Mouse (Mus musculus): Measurements from ENCODE around the gene Kank4. TPM values are rescaled to one million over a fixed set of nuclear protein-coding genes. Genes with fewer than 3 reads are reported as not detected.
A peak's percentile ranks its signal among the peaks of the same experiment; 100 is the strongest.

Kank4 gene
- polyA plus RNA-seq, 1 experiment from 2014 or later = 2.9 TPM

DNA sequence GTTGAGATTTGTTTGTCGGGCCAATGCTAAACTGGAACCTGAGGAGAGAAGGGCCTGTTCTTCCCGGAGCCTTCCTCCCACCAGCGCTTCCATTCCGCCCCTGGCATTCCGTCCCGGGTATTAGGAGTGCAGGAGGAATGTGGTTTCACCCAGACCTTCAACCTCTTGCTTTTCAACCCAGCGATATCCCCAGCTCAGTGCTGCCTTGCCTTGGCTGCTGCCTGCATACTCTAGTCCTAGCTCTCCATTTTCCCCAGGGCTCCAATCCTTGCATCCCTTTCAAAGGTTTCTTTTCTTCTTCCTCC lies 73.5 kb downstream of the Kank4 start:
- DNase-seq (ENCODE audit: low spot score) (peak; percentile 59), ATAC-seq (replicated peaks; ENCODE audit: low FRiP score, low TSS enrichment, low read depth) (no peak)
- Histone ChIP-seq H3K27me3 (replicated peaks; ENCODE audit: control insufficient read depth, insufficient read depth, low read length) (no peaks in the 10 kb centered on the region), H3K9me3 (ENCODE audit: control insufficient read depth, low read length) (no peaks in the 10 kb centered on the region), H3K27ac (ENCODE audit: low read depth) (peak overlapping the region; percentile 57), H3K4me1 (replicated peaks; ENCODE audit: control insufficient read depth, insufficient read depth, low read length) (0 out of 2 replicates have a peak, but pooled peaks cover 6% of the 10 kb centered on the region), H3K4me2 (ENCODE audit: low read length) (no peak overlapping the region), H3K4me3 (ENCODE audit: low read depth, low read length) (no peak overlapping the region), H3K9ac (ENCODE audit: low read length) (no peak overlapping the region), H3K36me3 (ENCODE audit: control insufficient read depth, insufficient read depth, low read length) (no peaks in the 10 kb centered on the region)
- 27% methylated on average over 7 of the region's 7 CpGs for WGBS

- Histone ChIP-seq H3K4me1 (replicated peaks; ENCODE audit: control insufficient read depth, insufficient read depth, low read length) (0 out of 2 replicates have a peak, but pooled peaks cover 6% of the 10 kb centered on the region), H3K27ac (ENCODE audit: low read depth) (peak overlapping the region; percentile 57), H3K9ac (ENCODE audit: low read length) (no peak overlapping the region), H3K27me3 (replicated peaks; ENCODE audit: control insufficient read depth, insufficient read depth, low read length) (no peaks in the 10 kb centered on the region), H3K4me2 (ENCODE audit: low read length) (no peak overlapping the region), H3K4me3 (ENCODE audit: low read depth, low read length) (no peak overlapping the region), H3K9me3 (ENCODE audit: control insufficient read depth, low read length) (no peaks in the 10 kb centered on the region), H3K36me3 (ENCODE audit: control insufficient read depth, insufficient read depth, low read length) (no peaks in the 10 kb centered on the region)
- 47% methylated on average over 3 of the region's 3 CpGs for WGBS
- DNase-seq (ENCODE audit: low spot score) (no peak), ATAC-seq (replicated peaks; ENCODE audit: low FRiP score, low TSS enrichment, low read depth) (no peak)
These were observed 74.0 kb downstream of the Kank4 start for GRCm38 (mm10) chr4:98743209-98743905.

GRCm38 (mm10) chr4:98739753-98740152 lies 77.6 kb downstream of the Kank4 start:
- 30% methylated on average over 2 of the region's 2 CpGs for WGBS
- no peak overlapping the region for H3K9ac ChIP-seq (ENCODE audit: low read length)
- no peaks in the 10 kb centered on the region for H3K36me3 ChIP-seq (ENCODE audit: control insufficient read depth, insufficient read depth, low read length)
- H3K4me3 ChIP-seq (ENCODE audit: low read depth, low read length) = no peak overlapping the region
- H3K4me2 ChIP-seq (ENCODE audit: low read length) = no peak overlapping the region
- no peak overlapping the region for H3K27ac ChIP-seq (ENCODE audit: low read depth)
- 0 out of 2 replicates have a peak, but pooled peaks cover 6% of the 10 kb centered on the region for H3K4me1 ChIP-seq (replicated peaks; ENCODE audit: control insufficient read depth, insufficient read depth, low read length)
- ATAC-seq (replicated peaks; ENCODE audit: low FRiP score, low TSS enrichment, low read depth) (no peak; the same call in 1 of the 2 replicates), DNase-seq (ENCODE audit: low spot score) (no peak)
- no peaks in the 10 kb centered on the region for H3K27me3 ChIP-seq (replicated peaks; ENCODE audit: control insufficient read depth, insufficient read depth, low read length)
- H3K9me3 ChIP-seq (ENCODE audit: control insufficient read depth, low read length) = no peaks in the 10 kb centered on the region

DNA sequence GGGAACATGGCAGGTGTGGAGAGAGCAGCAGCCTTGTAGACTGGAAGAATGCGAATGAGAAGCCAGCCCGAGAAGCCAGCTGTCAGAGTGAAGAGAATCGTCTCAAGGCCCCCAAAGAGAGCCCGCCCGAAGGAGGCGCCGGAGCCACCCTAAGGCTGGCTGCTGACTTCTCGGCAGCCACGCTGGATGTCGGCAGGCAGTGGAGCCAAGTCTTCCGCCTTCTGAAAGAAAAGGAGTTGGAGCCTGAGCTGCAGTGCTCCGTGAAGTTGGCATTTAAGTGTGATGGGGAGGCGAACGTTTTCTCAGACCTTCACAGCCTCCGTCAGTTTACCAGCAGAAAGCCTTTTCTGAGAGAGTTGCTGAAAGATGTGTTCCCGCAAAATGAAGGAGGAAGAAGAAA lies 83.7 kb downstream of the Kank4 start:
- no peak overlapping the region for H3K4me2 ChIP-seq (ENCODE audit: low read length)
- WGBS = 92% methylated on average over 16 of the region's 16 CpGs

GRCm38 (mm10) chr4:98728716-98729115 lies 88.6 kb downstream of the Kank4 start:
- DNase-seq (ENCODE audit: low spot score) = no peak
- peaks cover 27% of the 10 kb centered on the region for H3K27me3 ChIP-seq (replicated peaks; ENCODE audit: control insufficient read depth, insufficient read depth, low read length)
- H3K27ac ChIP-seq (ENCODE audit: low read depth) = no peak overlapping the region
- H3K9ac ChIP-seq (ENCODE audit: low read length) = no peak overlapping the region
- no peak overlapping the region for H3K4me2 ChIP-seq (ENCODE audit: low read length)
- H3K9me3 ChIP-seq (ENCODE audit: control insufficient read depth, low read length) = no peaks in the 10 kb centered on the region
- H3K4me3 ChIP-seq (ENCODE audit: low read depth, low read length) = no peak overlapping the region
- peaks cover 7% of the 10 kb centered on the region for H3K4me1 ChIP-seq (replicated peaks; ENCODE audit: control insufficient read depth, insufficient read depth, low read length)
- H3K36me3 ChIP-seq (ENCODE audit: control insufficient read depth, insufficient read depth, low read length) = no peaks in the 10 kb centered on the region
- WGBS = 59% methylated on average over 7 of the region's 7 CpGs
- ATAC-seq (replicated peaks; ENCODE audit: low FRiP score, low TSS enrichment, low read depth) = no peak

More for the DNA sequence above, 83.7 kb downstream of the Kank4 start:
- DNase-seq (ENCODE audit: low spot score) = no peak
- Histone ChIP-seq H3K36me3 (ENCODE audit: control insufficient read depth, insufficient read depth, low read length) (no peaks in the 10 kb centered on the region), H3K4me3 (ENCODE audit: low read depth, low read length) (no peak overlapping the region), H3K9ac (ENCODE audit: low read length) (no peak overlapping the region), H3K27me3 (replicated peaks; ENCODE audit: control insufficient read depth, insufficient read depth, low read length) (peaks cover 4% of the 10 kb centered on the region), H3K9me3 (ENCODE audit: control insufficient read depth, low read length) (no peaks in the 10 kb centered on the region), H3K27ac (ENCODE audit: low read depth) (no peak overlapping the region), H3K4me1 (replicated peaks; ENCODE audit: control insufficient read depth, insufficient read depth, low read length) (no peaks in the 10 kb centered on the region)
- no peak for ATAC-seq (replicated peaks; ENCODE audit: low FRiP score, low TSS enrichment, low read depth)

- Histone ChIP-seq H3K4me3 (ENCODE audit: low read depth, low read length) (no peak overlapping the region), H3K4me2 (ENCODE audit: low read length) (peak overlapping the region; percentile 57), H3K27me3 (replicated peaks; ENCODE audit: control insufficient read depth, insufficient read depth, low read length) (peaks cover 27% of the 10 kb centered on the region), H3K36me3 (ENCODE audit: control insufficient read depth, insufficient read depth, low read length) (no peaks in the 10 kb centered on the region), H3K9ac (ENCODE audit: low read length) (no peak overlapping the region), H3K4me1 (replicated peaks; ENCODE audit: control insufficient read depth, insufficient read depth, low read length) (peaks cover 7% of the 10 kb centered on the region), H3K9me3 (ENCODE audit: control insufficient read depth, low read length) (no peaks in the 10 kb centered on the region), H3K27ac (ENCODE audit: low read depth) (no peak overlapping the region)
- ATAC-seq (replicated peaks; ENCODE audit: low FRiP score, low TSS enrichment, low read depth) (no peak), DNase-seq (ENCODE audit: low spot score) (no peak)
- 8% methylated on average over 10 of the region's 10 CpGs for WGBS
These were observed 89.4 kb downstream of the Kank4 start for GRCm38 (mm10) chr4:98727959-98728347.

DNA sequence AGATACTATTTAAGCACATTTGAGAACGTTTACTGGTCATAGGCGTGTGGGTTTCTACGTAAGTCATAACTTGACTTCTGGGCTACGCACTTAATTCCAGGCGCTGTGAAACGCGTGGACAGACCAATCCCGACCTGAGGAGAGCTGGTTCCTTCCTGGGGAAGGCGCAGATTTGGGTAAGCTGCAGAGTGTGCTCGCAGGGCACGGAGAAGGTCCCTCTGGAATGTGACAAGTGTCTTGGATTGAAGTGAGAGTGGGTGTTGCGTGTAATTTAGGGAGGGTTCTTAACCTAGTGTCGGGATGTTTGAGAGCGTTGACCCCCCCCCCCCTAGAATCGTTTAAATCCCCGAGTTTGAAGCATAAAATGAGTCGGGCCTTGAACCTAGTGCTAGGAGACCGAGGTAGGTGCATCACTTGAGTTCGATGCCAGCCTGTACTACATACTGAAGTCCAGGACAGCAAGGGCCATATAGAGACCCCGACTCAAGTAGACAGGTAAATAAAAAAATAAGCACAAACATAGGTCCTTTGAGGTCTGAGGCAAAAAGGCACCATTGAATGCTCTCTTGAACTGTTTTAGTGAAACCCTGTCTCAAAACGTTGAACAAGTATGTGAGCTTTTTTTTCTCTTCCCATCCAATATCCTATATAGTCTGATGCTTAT lies 89.9 kb downstream of the Kank4 start:
- peaks cover 27% of the 10 kb centered on the region for H3K27me3 ChIP-seq (replicated peaks; ENCODE audit: control insufficient read depth, insufficient read depth, low read length)
- H3K4me2 ChIP-seq (ENCODE audit: low read length) = peak overlapping the region; percentile 57
- peak overlapping the region; percentile 34 for H3K9ac ChIP-seq (ENCODE audit: low read length)
- no peak for ATAC-seq (replicated peaks; ENCODE audit: low FRiP score, low TSS enrichment, low read depth)
- peaks cover 7% of the 10 kb centered on the region for H3K4me1 ChIP-seq (replicated peaks; ENCODE audit: control insufficient read depth, insufficient read depth, low read length)
- no peak overlapping the region for H3K27ac ChIP-seq (ENCODE audit: low read depth)
- DNase-seq (ENCODE audit: low spot score) = peak; percentile 64
- no peaks in the 10 kb centered on the region for H3K36me3 ChIP-seq (ENCODE audit: control insufficient read depth, insufficient read depth, low read length)
- H3K9me3 ChIP-seq (ENCODE audit: control insufficient read depth, low read length) = no peaks in the 10 kb centered on the region
- peak overlapping the region; percentile 28 for H3K4me3 ChIP-seq (ENCODE audit: low read depth, low read length)
- WGBS = 8% methylated on average over 21 of the region's 21 CpGs

DNA sequence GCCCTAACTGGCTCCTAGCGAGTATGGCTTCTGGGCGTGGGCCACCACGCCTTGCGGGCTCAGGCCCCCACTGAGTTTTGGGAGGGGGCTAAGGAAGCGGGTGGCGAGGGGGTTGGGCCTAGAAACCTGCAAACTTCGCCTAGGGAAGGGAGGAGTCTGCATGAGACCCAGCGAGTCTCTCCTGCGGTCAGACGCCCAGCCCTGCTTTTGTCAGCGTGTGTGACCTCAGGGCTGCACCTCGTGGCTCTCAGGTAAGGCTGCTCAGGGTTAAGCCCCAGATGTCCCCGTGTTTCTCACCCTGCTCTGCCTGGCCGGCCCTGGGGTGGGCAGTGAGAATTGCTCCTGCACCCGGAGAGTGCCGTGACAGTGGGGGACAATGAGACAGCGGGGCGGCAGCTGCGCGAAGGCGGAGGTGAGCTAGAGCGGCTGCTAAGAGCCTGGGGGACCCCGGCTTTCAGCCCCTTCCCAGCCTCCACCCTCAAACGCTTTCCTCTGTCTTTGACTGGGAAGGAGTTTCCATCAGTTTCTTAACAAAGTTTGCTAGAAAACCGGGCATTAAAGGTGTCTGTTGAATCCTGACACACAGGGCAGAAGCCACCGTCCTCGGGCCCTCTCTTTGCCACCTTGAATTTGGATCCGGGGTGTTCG lies 90.6 kb downstream of the Kank4 start, which contains the start of gene L1td1:
Gene L1td1, plus strand, starts transcription at position 145 of the 648 bp plus-strand sequence.
- peak within 1 kb of the TSS; percentile 34 for H3K9ac ChIP-seq (ENCODE audit: low read length)
- ATAC-seq (replicated peaks; ENCODE audit: low FRiP score, low TSS enrichment, low read depth) = peak; percentile 36; the same call in 1 of the 2 replicates
- no peak within 1 kb of the TSS for H3K27ac ChIP-seq (ENCODE audit: low read depth)

More for the DNA sequence above, 90.6 kb downstream of the Kank4 start, which contains the start of gene L1td1:
- Histone ChIP-seq H3K9me3 (ENCODE audit: control insufficient read depth, low read length) (no peaks in the 10 kb centered on the region), H3K4me3 (ENCODE audit: low read depth, low read length) (peak within 1 kb of the TSS; percentile 28), H3K4me1 (replicated peaks; ENCODE audit: control insufficient read depth, insufficient read depth, low read length) (peaks cover 7% of the 10 kb centered on the region), H3K4me2 (ENCODE audit: low read length) (peak within 1 kb of the TSS; percentile 57), H3K36me3 (ENCODE audit: control insufficient read depth, insufficient read depth, low read length) (no peaks in the 10 kb centered on the region), H3K27me3 (replicated peaks; ENCODE audit: control insufficient read depth, insufficient read depth, low read length) (peaks cover 27% of the 10 kb centered on the region)
- WGBS = 11% methylated on average over 29 of the region's 29 CpGs
- DNase-seq (ENCODE audit: low spot score) = peak; percentile 68
